Mouse (Mus musculus) C2C12 (cell line): ENCODE data around the gene Prr5. TPM values are rescaled to one million over a fixed set of nuclear protein-coding genes. Genes with fewer than 3 reads are reported as not detected.
"Not testable (repeated sequence)": the region's sequence is repeated elsewhere in the genome, so short reads cannot be mapped to it uniquely, and the experiment has no call there.

Experiments used
- H3K27me3 ChIP-seq: one replicate; pipeline ENCODE4 v1.6.1; 2011; ENCODE audit not compliant: control insufficient read depth, insufficient read depth, insufficient read length
- H3K36me3 ChIP-seq: one replicate; pipeline ENCODE4 v1.6.1; 2011; ENCODE audit not compliant: control insufficient read depth, insufficient read depth
- H3K4me3 ChIP-seq: one replicate; pipeline ENCODE4 v1.5.1; 2011; ENCODE audit warnings: mild to moderate bottlenecking, control low read depth; ENCODE audit not compliant: poor library complexity, insufficient read depth, severe bottlenecking
- H3K79me2 ChIP-seq: one replicate; pipeline ENCODE4 v1.6.1; 2011; ENCODE audit not compliant: control insufficient read depth, insufficient read depth
- H3K79me3 ChIP-seq: one replicate; pipeline ENCODE4 v1.6.1; 2011; ENCODE audit warnings: low read depth, control low read depth
- H3ac ChIP-seq: one replicate; pipeline ENCODE3; 2011; ENCODE audit warnings: low read depth; ENCODE audit not compliant: control insufficient read depth, insufficient read length
- CEBPB ChIP-seq: IDR thresholded peaks from one replicate; pipeline ENCODE4 v1.6.1; 2011; ENCODE audit warnings: low read depth, mild to moderate bottlenecking, control low read depth, moderate library complexity
- CTCF ChIP-seq: IDR thresholded peaks from one replicate; pipeline ENCODE4 v1.5.1; 2011; ENCODE audit not compliant: control insufficient read depth, insufficient read depth, insufficient read length
- FOSL1 ChIP-seq: IDR thresholded peaks from one replicate; pipeline ENCODE4 v1.8.0; 2011; ENCODE audit warnings: mild to moderate bottlenecking, low read length; ENCODE audit not compliant: poor library complexity, insufficient read depth, severe bottlenecking
- MAX ChIP-seq: IDR thresholded peaks from one replicate; pipeline ENCODE4 v1.6.1; 2011; ENCODE audit warnings: mild to moderate bottlenecking, control low read depth
- MYOD1 ChIP-seq: IDR thresholded peaks from one replicate; pipeline ENCODE4 v1.6.1; 2011; ENCODE audit warnings: low read depth; ENCODE audit not compliant: control insufficient read depth, insufficient read length
- MYOG ChIP-seq: IDR thresholded peaks from one replicate; pipeline ENCODE4 v1.6.1; 2011; ENCODE audit not compliant: control insufficient read depth, insufficient read length; ENCODE audit errors: extremely low read depth
- USF1 ChIP-seq: IDR thresholded peaks from one replicate; pipeline ENCODE4 v1.6.1; 2011; ENCODE audit warnings: low read depth, mild to moderate bottlenecking, control low read depth, moderate library complexity
- polyA plus RNA-seq: library from polyadenylated mRNA; unstranded; fragments of >200 nt; fragmentation: generic; extraction: Trizol; gene quantifications from one replicate; pipeline ENCODE4 v1.2.1, GENCODE M21; 2012; ENCODE audit warnings: missing spikeins

Gene Prr5
- polyA plus RNA-seq, 1 experiment = 9.9 TPM

DNA sequence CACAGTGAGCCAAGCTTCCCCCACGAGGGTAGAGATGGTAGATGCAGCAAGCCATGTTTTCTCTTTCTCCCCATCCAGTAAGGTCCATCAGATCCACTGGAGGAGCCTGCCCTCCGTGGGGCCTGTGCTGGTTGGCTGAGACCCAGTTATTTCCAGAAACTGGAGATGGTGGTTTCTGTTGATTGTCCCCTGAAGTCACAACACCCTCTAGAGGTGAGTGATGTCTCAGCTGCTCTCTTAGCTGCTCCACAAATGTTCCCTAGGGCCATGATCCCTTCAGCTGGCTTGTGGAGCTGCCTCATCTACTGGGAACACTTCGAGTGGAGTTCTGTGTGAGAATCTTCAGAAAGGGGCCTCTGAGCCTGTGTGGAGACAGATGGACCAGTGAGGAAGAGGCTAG lies 49.4 kb downstream of the Prr5 start:
- no peak overlapping the region for H3K4me3 ChIP-seq
- no peaks in the 10 kb centered on the region for H3K36me3 ChIP-seq
- no peaks in the 10 kb centered on the region for H3K79me2 ChIP-seq
- no peaks in the 10 kb centered on the region for H3K79me3 ChIP-seq
- TF ChIP-seq CEBPB = no peak
- no peak for TF ChIP-seq CTCF
- TF ChIP-seq MYOG = no peak
- no peak for TF ChIP-seq MYOD1
- TF ChIP-seq MAX = no peak
- TF ChIP-seq USF1 = no peak
- no peak for TF ChIP-seq FOSL1
- no peaks in the 10 kb centered on the region for H3K27me3 ChIP-seq
- no peak overlapping the region for H3ac ChIP-seq

DNA sequence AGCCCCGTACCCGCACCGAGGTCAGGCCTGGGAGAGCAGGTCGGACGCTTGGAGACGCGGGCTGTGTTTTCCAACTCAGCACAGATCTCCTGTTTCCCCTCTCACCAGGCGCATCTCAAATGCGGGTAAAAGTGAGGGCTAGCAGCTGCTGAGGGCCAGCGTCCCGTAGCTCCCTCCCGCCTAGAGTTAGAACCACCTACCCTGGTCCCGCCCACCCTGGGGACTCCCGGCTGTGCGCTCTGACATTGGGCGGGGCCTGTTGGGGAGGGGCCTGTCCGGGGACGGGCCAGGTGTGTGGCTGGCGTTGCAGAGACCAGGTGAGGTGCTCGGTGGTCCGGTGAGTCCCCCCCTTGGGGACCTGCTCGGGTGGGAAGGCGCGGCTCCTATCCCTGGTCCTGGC lies 50.4 kb downstream of the Prr5 start, which contains the start of gene Arhgap8:
Gene Arhgap8, plus strand, starts transcription at position 262 of the 400 bp plus-strand sequence.
- Histone ChIP-seq H3K79me3 (no peaks in the 10 kb centered on the region), H3ac (no peak within 1 kb of the TSS), H3K27me3 (no peaks in the 10 kb centered on the region), H3K36me3 (no peaks in the 10 kb centered on the region), H3K79me2 (no peaks in the 10 kb centered on the region), H3K4me3 (no peak within 1 kb of the TSS)
- TF ChIP-seq CTCF (no peak), MYOD1 (no peak), MYOG (no peak), FOSL1 (no peak), CEBPB (no peak), USF1 (no peak), MAX (no peak)

- no peak for TF ChIP-seq MYOD1
- TF ChIP-seq CTCF = no peak
- TF ChIP-seq USF1 = no peak
- no peak for TF ChIP-seq CEBPB
- TF ChIP-seq MAX = no peak
- no peaks in the 10 kb centered on the region for H3K27me3 ChIP-seq
- H3ac ChIP-seq = no peak overlapping the region
- no peak overlapping the region for H3K4me3 ChIP-seq
- H3K79me3 ChIP-seq = no peaks in the 10 kb centered on the region
- H3K79me2 ChIP-seq = no peaks in the 10 kb centered on the region
- no peaks in the 10 kb centered on the region for H3K36me3 ChIP-seq
These were observed 51.1 kb downstream of the Prr5 start for GRCm38 (mm10) chr15:84720291-84721204.

DNA sequence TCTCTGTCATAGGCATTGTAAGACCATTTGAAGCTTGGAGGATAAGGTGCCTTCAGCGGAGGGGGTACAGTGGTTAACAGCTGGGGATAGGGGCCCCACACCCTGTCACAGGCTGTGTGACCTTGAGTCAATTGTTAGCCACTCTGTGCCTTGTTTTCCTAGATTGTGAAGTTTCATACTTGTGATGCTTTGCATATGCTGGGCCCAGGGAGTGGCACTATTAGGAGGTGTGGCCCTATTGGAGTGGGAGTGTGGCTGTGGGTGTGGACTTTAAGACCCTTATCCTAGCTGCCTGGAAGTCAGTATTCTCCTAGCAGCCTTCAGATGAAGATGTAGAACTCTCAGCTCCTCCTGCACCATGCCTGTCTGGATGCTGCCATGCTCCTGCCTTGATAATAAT lies 54.2 kb downstream of the Prr5 start:
- H3K79me2 ChIP-seq, H3K36me3 ChIP-seq, H3K4me3 ChIP-seq, H3ac ChIP-seq, H3K27me3 ChIP-seq, H3K79me3 ChIP-seq: not testable (repeated sequence)

DNA sequence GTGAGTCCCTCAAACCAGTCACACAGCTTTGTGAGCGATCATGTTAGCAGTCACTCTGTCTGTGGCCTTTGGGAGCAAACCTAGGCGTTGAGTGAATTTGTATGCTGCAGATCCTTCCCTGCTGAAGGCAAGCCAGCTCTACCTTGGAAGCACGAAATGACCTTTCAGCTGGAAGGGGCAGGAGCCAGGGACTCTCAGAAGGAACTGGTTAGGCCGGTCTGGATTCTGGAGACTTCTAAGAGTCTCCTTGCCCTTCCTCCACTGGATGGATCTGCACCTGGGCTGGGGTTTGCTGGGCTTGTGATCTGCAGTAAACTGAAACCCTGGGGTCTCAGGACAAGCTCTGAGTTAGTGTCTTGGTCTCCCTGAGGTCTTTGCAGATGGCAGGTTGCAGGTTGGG lies 54.8 kb downstream of the Prr5 start:
- peaks cover 5% of the 10 kb centered on the region for H3K27me3 ChIP-seq
- no peaks in the 10 kb centered on the region for H3K79me3 ChIP-seq
- H3K79me2 ChIP-seq = no peaks in the 10 kb centered on the region
- no peak overlapping the region for H3K4me3 ChIP-seq
- no peak overlapping the region for H3ac ChIP-seq
- no peaks in the 10 kb centered on the region for H3K36me3 ChIP-seq
- TF ChIP-seq USF1 (no peak), MYOD1 (no peak), MAX (no peak), CTCF (no peak), MYOG (no peak), CEBPB (no peak), FOSL1 (no peak)

GRCm38 (mm10) chr15:84729685-84730084 lies 60.3 kb downstream of the Prr5 start:
- H3K4me3 ChIP-seq = no peak overlapping the region
- H3K79me2 ChIP-seq = no peaks in the 10 kb centered on the region
- H3K27me3 ChIP-seq = peaks cover 10% of the 10 kb centered on the region
- no peak for TF ChIP-seq MAX
- no peak for TF ChIP-seq MYOG
- no peak for TF ChIP-seq CEBPB
- TF ChIP-seq MYOD1 = no peak
- TF ChIP-seq CTCF = no peak
- no peak for TF ChIP-seq FOSL1
- no peak for TF ChIP-seq USF1
- no peaks in the 10 kb centered on the region for H3K36me3 ChIP-seq
- H3ac ChIP-seq = no peak overlapping the region
- H3K79me3 ChIP-seq = no peaks in the 10 kb centered on the region
